Mouse (Mus musculus) embryonic facial prominence, embryonic 13.5 days (tissue): ENCODE measurements around the gene Rab44. TPM values are rescaled to one million over a fixed set of nuclear protein-coding genes. Genes with fewer than 3 reads are reported as not detected.

Experiments used
- ATAC-seq: fragments of 200-750 bp; cut with Nextera tagmentation; 2 replicates; pipeline ENCODE4 v1.8.0; 2017; ENCODE audit warnings: low read depth; ENCODE audit not compliant: insufficient number of reproducible peaks, insufficient read depth, low FRiP score, low TSS enrichment
- H3K27ac ChIP-seq: fragments of 300-500 bp; sonication (generic); 2 replicates; pipeline ENCODE4 v1.5.1; 2015; ENCODE audit warnings: moderate library complexity, mild to moderate bottlenecking, inconsistent platforms
- H3K27me3 ChIP-seq: fragments of 300-500 bp; sonication (generic); 2 replicates; pipeline ENCODE4 v1.6.1; 2015; ENCODE audit warnings: mild to moderate bottlenecking, inconsistent platforms
- H3K36me3 ChIP-seq: fragments of 300-500 bp; sonication (generic); 2 replicates; pipeline ENCODE4 v1.6.1; 2015; ENCODE audit warnings: mild to moderate bottlenecking, inconsistent platforms
- H3K4me1 ChIP-seq: fragments of 300-500 bp; sonication (generic); 2 replicates; pipeline ENCODE4 v1.6.1; 2015; ENCODE audit warnings: inconsistent platforms
- H3K4me2 ChIP-seq: fragments of 300-500 bp; sonication (generic); 2 replicates; pipeline ENCODE4 v1.6.1; 2015; ENCODE audit warnings: moderate library complexity, mild to moderate bottlenecking, inconsistent platforms
- H3K4me3 ChIP-seq: fragments of 300-500 bp; sonication (generic); 2 replicates; pipeline ENCODE4 v1.5.1; 2015; ENCODE audit warnings: mild to moderate bottlenecking, inconsistent platforms
- H3K9ac ChIP-seq: fragments of 300-500 bp; sonication (generic); 2 replicates; pipeline ENCODE4 v1.6.1; 2015; ENCODE audit warnings: mild to moderate bottlenecking, inconsistent platforms
- H3K9me3 ChIP-seq: fragments of 300-500 bp; sonication (generic); 2 replicates; pipeline ENCODE4 v1.6.1; 2016; ENCODE audit warnings: inconsistent platforms
- WGBS: fragments of 180-500 bp; shearing (Covaris S2); methylation state at CpG from one replicate; pipeline ENCODE4 v1.1.7; 2015; ENCODE audit warnings: mixed read lengths; 5-methylcytosine and 5-hydroxymethylcytosine counted together
- polyA plus RNA-seq: library from polyadenylated mRNA; unstranded; fragments of >200 nt; fragmentation: Nextera tagmentation; extraction: Ambion mirVana; gene quantifications from 2 replicates; pipeline ENCODE4 v1.2.1, GENCODE M21; 2015

Gene Rab44
- polyA plus RNA-seq, 1 experiment from 2014 or later = 0.55 TPM

- Histone ChIP-seq H3K4me2 (no peak overlapping the region), H3K9me3 (no peaks in the 10 kb centered on the region), H3K4me3 (no peak overlapping the region), H3K27me3 (peaks cover 3% of the 10 kb centered on the region; the same call in 1 of the 2 replicates), H3K27ac (no peak overlapping the region), H3K9ac (0 out of 2 replicates have a peak overlapping the region, but pooled peaks have one; percentile 12), H3K4me1 (peaks cover 25% of the 10 kb centered on the region), H3K36me3 (no peaks in the 10 kb centered on the region)
- WGBS = 24% methylated on average over 14 of the region's 14 CpGs
- 0 out of 2 replicates have a peak, but pooled peaks have one; percentile 30 for ATAC-seq
Observed at GRCm38 (mm10) chr17:29171001-29171772, 57.2 kb downstream of the Rab44 start.

DNA sequence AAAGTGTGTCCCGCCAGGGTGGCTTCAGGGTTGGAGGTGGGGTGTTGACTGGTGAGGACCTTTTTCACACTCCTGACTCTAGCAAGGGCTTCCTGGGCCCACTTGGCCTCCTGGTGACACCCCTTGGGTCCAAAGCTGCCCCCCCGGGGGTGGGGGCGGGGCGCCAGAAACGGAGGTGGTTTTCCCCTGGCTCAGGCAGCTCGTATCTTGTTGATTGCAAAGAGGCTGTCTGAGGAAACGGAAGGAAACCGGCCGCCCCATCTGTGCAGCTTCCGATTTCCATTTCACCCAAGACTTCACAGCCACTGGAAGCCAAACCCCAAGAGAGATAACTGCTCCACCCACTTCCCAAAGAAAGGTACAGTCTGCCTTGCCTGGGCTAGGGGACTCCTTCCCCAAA, 58.1 kb downstream of the Rab44 start:
- Histone ChIP-seq H3K4me3 (no peak overlapping the region), H3K36me3 (no peaks in the 10 kb centered on the region), H3K9me3 (no peaks in the 10 kb centered on the region), H3K4me2 (no peak overlapping the region), H3K27me3 (no peaks in the 10 kb centered on the region), H3K9ac (no peak overlapping the region), H3K4me1 (peaks cover 27% of the 10 kb centered on the region), H3K27ac (no peak overlapping the region)
- no peak for ATAC-seq
- 51% methylated on average over 10 of the region's 10 CpGs for WGBS

DNA sequence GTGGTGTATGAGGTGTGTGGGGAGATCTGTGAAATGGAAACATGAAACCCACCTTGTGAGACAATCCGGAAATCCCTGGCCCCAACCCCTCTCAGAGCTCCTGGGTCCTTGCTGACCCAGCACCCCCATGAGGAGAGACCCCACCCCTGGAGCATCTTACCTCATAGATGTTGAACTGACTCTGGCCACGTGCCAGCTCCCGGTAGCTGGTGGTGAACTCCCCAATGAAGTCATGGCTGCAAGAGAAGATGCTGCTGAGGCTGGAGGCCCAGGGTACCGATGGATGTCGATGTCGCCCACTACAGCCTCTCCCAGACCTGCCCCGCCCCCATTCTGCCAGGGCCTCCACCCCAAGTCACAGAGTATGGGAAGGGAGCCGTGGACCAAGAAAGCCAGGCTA, 59.2 kb downstream of the Rab44 start:
- Histone ChIP-seq H3K36me3 (no peaks in the 10 kb centered on the region), H3K4me1 (peaks cover 21% of the 10 kb centered on the region), H3K4me3 (no peak overlapping the region), H3K4me2 (no peak overlapping the region), H3K27ac (no peak overlapping the region), H3K27me3 (no peaks in the 10 kb centered on the region), H3K9ac (no peak overlapping the region), H3K9me3 (no peaks in the 10 kb centered on the region)
- ATAC-seq = no peak
- WGBS = 75% methylated on average over 8 of the region's 8 CpGs

DNA sequence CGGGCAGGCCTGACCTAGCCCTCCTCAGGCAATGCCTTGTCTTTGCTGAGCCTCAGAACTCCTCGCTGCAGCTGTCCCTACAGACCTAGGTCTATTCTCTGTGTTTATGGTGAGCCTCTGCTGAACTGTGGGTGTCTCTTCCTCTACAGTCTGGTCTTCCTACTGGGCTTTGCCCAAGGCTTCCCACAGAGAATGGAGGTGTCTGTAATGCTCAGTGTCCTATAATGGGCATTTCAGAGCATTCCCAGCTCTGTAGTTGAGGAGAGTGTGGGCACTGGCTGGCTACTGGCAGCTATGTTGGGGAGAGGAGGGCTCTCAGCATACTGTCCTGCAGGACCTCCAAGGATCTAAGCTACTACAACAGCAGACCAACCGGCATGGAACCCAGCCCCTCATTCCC, 61.7 kb downstream of the Rab44 start:
- Histone ChIP-seq H3K27me3 (no peaks in the 10 kb centered on the region), H3K4me3 (no peak overlapping the region), H3K4me1 (peaks cover 26% of the 10 kb centered on the region), H3K27ac (no peak overlapping the region), H3K9me3 (no peaks in the 10 kb centered on the region), H3K4me2 (no peak overlapping the region), H3K36me3 (no peaks in the 10 kb centered on the region), H3K9ac (no peak overlapping the region)
- 62% methylated on average over 3 of the region's 3 CpGs for WGBS
- ATAC-seq = no peak

- H3K4me2 ChIP-seq = peak overlapping the region; percentile 24; the same call in 1 of the 2 replicates
- no peaks in the 10 kb centered on the region for H3K9me3 ChIP-seq
- H3K4me1 ChIP-seq = peaks cover 28% of the 10 kb centered on the region
- H3K27me3 ChIP-seq = no peaks in the 10 kb centered on the region
- H3K9ac ChIP-seq = no peak overlapping the region
- no peaks in the 10 kb centered on the region for H3K36me3 ChIP-seq
- no peak overlapping the region for H3K4me3 ChIP-seq
- 0 out of 2 replicates have a peak, but pooled peaks have one; percentile 45 for ATAC-seq
- peak overlapping the region; percentile 68 for H3K27ac ChIP-seq
- 15% methylated on average over 9 of the region's 9 CpGs for WGBS
Observed at GRCm38 (mm10) chr17:29176391-29177267, 62.7 kb downstream of the Rab44 start.

GRCm38 (mm10) chr17:29178503-29179059, 64.6 kb downstream of the Rab44 start:
- Histone ChIP-seq H3K4me1 (peaks cover 25% of the 10 kb centered on the region), H3K4me3 (no peak overlapping the region), H3K9me3 (no peaks in the 10 kb centered on the region), H3K9ac (no peak overlapping the region), H3K27me3 (no peaks in the 10 kb centered on the region), H3K36me3 (no peaks in the 10 kb centered on the region), H3K4me2 (no peak overlapping the region), H3K27ac (no peak overlapping the region)
- 67% methylated on average over 9 of the region's 9 CpGs for WGBS
- no peak for ATAC-seq

DNA sequence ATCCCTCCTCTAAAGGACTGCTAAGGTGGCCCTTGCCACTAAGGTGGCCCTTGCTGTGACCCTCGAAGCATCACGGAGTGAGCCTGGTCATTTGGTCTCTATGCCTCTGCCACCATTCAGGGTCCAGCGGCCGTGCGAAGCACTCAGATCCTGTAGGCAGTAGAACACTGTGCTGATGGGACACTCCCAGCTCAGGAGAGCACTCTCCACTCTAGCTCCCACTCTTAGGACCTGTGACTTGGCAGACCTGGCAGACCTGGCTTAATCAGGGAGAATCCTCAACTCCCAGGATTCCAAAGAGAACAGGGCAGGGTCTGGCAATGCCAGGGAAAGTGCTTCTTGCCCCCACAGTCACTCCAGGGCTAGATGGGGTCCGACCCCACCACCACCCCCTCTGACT, 66.0 kb downstream of the Rab44 start:
- Histone ChIP-seq H3K36me3 (no peaks in the 10 kb centered on the region), H3K27me3 (no peaks in the 10 kb centered on the region), H3K9ac (no peak overlapping the region), H3K4me1 (peaks cover 22% of the 10 kb centered on the region), H3K9me3 (no peaks in the 10 kb centered on the region), H3K4me2 (no peak overlapping the region), H3K4me3 (no peak overlapping the region), H3K27ac (no peak overlapping the region)
- no peak for ATAC-seq
- WGBS = 92% methylated on average over 6 of the region's 6 CpGs

GRCm38 (mm10) chr17:29180406-29181127, 66.6 kb downstream of the Rab44 start:
- H3K9ac ChIP-seq = no peak overlapping the region
- H3K4me2 ChIP-seq = no peak overlapping the region
- H3K4me1 ChIP-seq = peaks cover 28% of the 10 kb centered on the region
- no peaks in the 10 kb centered on the region for H3K36me3 ChIP-seq
- H3K27me3 ChIP-seq = no peaks in the 10 kb centered on the region
- 72% methylated on average over 4 of the region's 4 CpGs for WGBS
- no peak for ATAC-seq
- H3K27ac ChIP-seq = no peak overlapping the region
- H3K4me3 ChIP-seq = no peak overlapping the region
- H3K9me3 ChIP-seq = no peaks in the 10 kb centered on the region

DNA sequence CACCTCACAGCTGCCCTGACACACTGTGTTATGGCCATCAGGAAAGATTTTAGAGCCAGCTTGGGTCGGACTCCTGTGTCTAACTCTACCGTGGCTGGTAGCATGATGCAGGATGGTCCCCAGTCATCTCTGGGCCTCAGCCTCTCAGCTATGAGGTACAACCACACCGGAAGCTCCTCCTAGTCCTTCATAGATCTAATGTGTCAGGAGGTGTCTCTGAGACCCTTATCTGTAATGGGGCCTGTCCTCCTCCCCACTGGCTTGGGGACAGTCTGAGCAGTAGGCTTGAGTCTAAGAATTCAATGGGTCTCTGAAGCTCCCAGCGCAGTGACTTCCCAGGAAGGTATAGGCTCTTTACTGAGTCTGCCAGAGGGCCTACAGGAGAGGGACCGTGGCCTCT, 67.8 kb downstream of the Rab44 start:
- Histone ChIP-seq H3K4me1 (peaks cover 27% of the 10 kb centered on the region), H3K27ac (no peak overlapping the region), H3K9ac (no peak overlapping the region), H3K27me3 (no peaks in the 10 kb centered on the region), H3K36me3 (no peaks in the 10 kb centered on the region), H3K4me3 (no peak overlapping the region), H3K4me2 (no peak overlapping the region), H3K9me3 (no peaks in the 10 kb centered on the region)
- no peak for ATAC-seq
- 76% methylated on average over 5 of the region's 5 CpGs for WGBS

GRCm38 (mm10) chr17:29183162-29183561, 69.2 kb downstream of the Rab44 start:
- Histone ChIP-seq H3K27me3 (no peaks in the 10 kb centered on the region), H3K27ac (no peak overlapping the region), H3K4me3 (no peak overlapping the region), H3K36me3 (no peaks in the 10 kb centered on the region), H3K9ac (peak overlapping the region; percentile 36; the same call in 1 of the 2 replicates), H3K9me3 (no peaks in the 10 kb centered on the region), H3K4me2 (no peak overlapping the region), H3K4me1 (peaks cover 38% of the 10 kb centered on the region)
- 49% methylated on average over 11 of the region's 11 CpGs for WGBS
- no peak for ATAC-seq
